Mouse (Mus musculus) Patski (cell line): Measurements from ENCODE around the gene Klhdc9. TPM values are rescaled to one million over a fixed set of nuclear protein-coding genes. Genes with fewer than 3 reads are reported as not detected.

Source experiments
- ATAC-seq: fragments of 100-300 bp; one replicate; pipeline ENCODE4 v1.8.0; 2021
- CTCF ChIA-PET: fragments of 350-600 bp; sonication (Branson Sonifier 250); formaldehyde crosslinking; loops from one replicate; lab custom pipeline; 2022; ENCODE audit warnings: inconsistent platforms; lab: Charles Lee
- POLR2A ChIA-PET: fragments of 350-600 bp; sonication (Branson Sonifier 250); formaldehyde crosslinking; loops from one replicate; lab custom pipeline; 2022; ENCODE audit warnings: antibody characterized with exemption, inconsistent platforms; lab: Charles Lee
- DNase-seq: peaks from one replicate; pipeline ENCODE4 v3.0.0-alpha.2; 2011; ENCODE audit warnings: low read depth, low spot score
- H3K27me3 ChIP-seq: fragments of 371-371 bp; one replicate; pipeline ENCODE4 v1.5.1; 2021
- CTCF ChIP-seq: fragments of 100-300 bp; IDR thresholded peaks from one replicate; pipeline ENCODE4 v1.5.1; 2021
- in situ Hi-C: fragments of 300-500 bp; cut with MboI; formaldehyde crosslinking; loops from 3 replicates; pipeline ENCODE4 v1.11.1; 2018; ENCODE audit warnings: low pct_unique_long_range_greater_than_20kb, mixed read lengths
- polyA plus RNA-seq: library from polyadenylated mRNA; unstranded; gene quantifications from one replicate; pipeline ENCODE4 v1.2.3, GENCODE M21; 2021

The Klhdc9 gene
- polyA plus RNA-seq, 1 experiment from 2014 or later, result not detected

- ATAC-seq, result peak; percentile 54
- H3K27me3 ChIP-seq, result no peaks in the 10 kb centered on the region
- in situ Hi-C loops, result loop anchor here (5.0 kb wide), 1 partner anchor 35 kb away; no protein-coding TSS in a partner anchor
- no peak for DNase-seq
- ChIA-PET POLR2A (interaction anchor here (1.8 kb wide), 1 partner anchor 36 kb away, joined by 6 read pairs; no protein-coding TSS in a partner anchor), CTCF (interaction anchor here (0.9 to 5.4 kb wide), 4 partner anchors 10 to 148 kb away, joined by 3 to 37 read pairs (median 4); no protein-coding TSS in a partner anchor)
- no peak for TF ChIP-seq CTCF
These were observed 38.6 kb downstream of the Klhdc9 start for GRCm38 (mm10) chr1:171322012-171322411.

- TF ChIP-seq CTCF, result peak; percentile 55
- ChIA-PET CTCF (interaction anchor here (0.8 to 5.4 kb wide), 5 partner anchors 11 to 148 kb away, joined by 3 to 37 read pairs (median 4); no protein-coding TSS in a partner anchor), POLR2A (interaction anchor here (0.6 to 1.8 kb wide), 2 partner anchors 37 to 203 kb away, joined by 3 to 6 read pairs; no protein-coding TSS in a partner anchor)
- DNase-seq (no peak), ATAC-seq (no peak)
- no peaks in the 10 kb centered on the region for H3K27me3 ChIP-seq
- in situ Hi-C loops, result loop anchor here (5.0 kb wide), 1 partner anchor 36 kb away; no protein-coding TSS in a partner anchor
These were observed 39.2 kb downstream of the Klhdc9 start for GRCm38 (mm10) chr1:171321415-171321814.

- TF ChIP-seq CTCF, result no peak
- POLR2A ChIA-PET, result no interaction called here
- no peak for ATAC-seq
- in situ Hi-C loops, result loop anchor here (5.0 kb wide), 1 partner anchor 37 kb away; no protein-coding TSS in a partner anchor
- no peaks in the 10 kb centered on the region for H3K27me3 ChIP-seq
- DNase-seq, result no peak
- CTCF ChIA-PET, result interaction anchor here (1.7 to 1.9 kb wide), 2 partner anchors 11 to 38 kb away, joined by 7 to 8 read pairs; no protein-coding TSS in a partner anchor
These were observed 40.4 kb downstream of the Klhdc9 start for GRCm38 (mm10) chr1:171320151-171320550.

- in situ Hi-C loops, result loop anchor here (5.0 kb wide), 1 partner anchor 38 kb away; no protein-coding TSS in a partner anchor
- ChIA-PET POLR2A (no interaction called here), CTCF (interaction anchor here (1.7 to 1.9 kb wide), 2 partner anchors 11 to 38 kb away, joined by 7 to 8 read pairs; no protein-coding TSS in a partner anchor)
- DNase-seq (no peak), ATAC-seq (no peak)
- no peak for TF ChIP-seq CTCF
- no peaks in the 10 kb centered on the region for H3K27me3 ChIP-seq
These were observed 40.9 kb downstream of the Klhdc9 start for GRCm38 (mm10) chr1:171319748-171320147.

- in situ Hi-C loops, result no loop called here
- ChIA-PET POLR2A (interaction anchor here (2.0 kb wide), 1 partner anchor 15 kb away, joined by 4 read pairs; no protein-coding TSS in a partner anchor), CTCF (interaction anchor here (1.5 to 1.8 kb wide), 3 partner anchors 11 to 49 kb away, joined by 3 to 8 read pairs (median 3); partner anchors contain the start of gene Ufc1)
- ATAC-seq, result no peak
- H3K27me3 ChIP-seq, result no peaks in the 10 kb centered on the region
- DNase-seq, result no peak
- no peak for TF ChIP-seq CTCF
These were observed 51.3 kb downstream of the Klhdc9 start for GRCm38 (mm10) chr1:171309321-171309720.

Other genes with a start within 250 kb of the Klhdc9 start
- gene Cfap126, start 246.9 kb downstream of the Klhdc9 start, polyA plus RNA-seq, result 1.6 TPM
- gene Sdhc, start 210.2 kb downstream of the Klhdc9 start, polyA plus RNA-seq, result 445 TPM
- gene Mpz, start 210.1 kb downstream of the Klhdc9 start, polyA plus RNA-seq, result 0.06 TPM
- gene Pcp4l1, start 164.5 kb downstream of the Klhdc9 start, polyA plus RNA-seq, result 0.08 TPM
- 0.54 TPM for gene Nr1i3, start 146.8 kb downstream of the Klhdc9 start, polyA plus RNA-seq
- 65.5 TPM for gene Tomm40l, start 138.3 kb downstream of the Klhdc9 start, polyA plus RNA-seq
- gene Apoa2, start 135.7 kb downstream of the Klhdc9 start, polyA plus RNA-seq, result not detected
- 0.49 TPM for gene Fcer1g, start 126.4 kb downstream of the Klhdc9 start, polyA plus RNA-seq
- 21.8 TPM for gene Adamts4, start 110.4 kb downstream of the Klhdc9 start, polyA plus RNA-seq
- 436 TPM for gene Ndufs2, start 109.4 kb downstream of the Klhdc9 start, polyA plus RNA-seq
- gene B4galt3, start 90.5 kb downstream of the Klhdc9 start, polyA plus RNA-seq, result 57.5 TPM
- gene Ppox, start 79.6 kb downstream of the Klhdc9 start, polyA plus RNA-seq, result 41.9 TPM
- 64.9 TPM for gene Usp21, start 72.8 kb downstream of the Klhdc9 start, polyA plus RNA-seq
- 117 TPM for gene Ufc1, start 65.8 kb downstream of the Klhdc9 start, polyA plus RNA-seq
- gene Dedd, start 31.7 kb downstream of the Klhdc9 start, polyA plus RNA-seq, result 55.0 TPM
- gene Nit1, start 15.2 kb downstream of the Klhdc9 start, polyA plus RNA-seq, result 74.1 TPM
- gene Pfdn2, start 15.1 kb downstream of the Klhdc9 start, polyA plus RNA-seq, result 164 TPM
- gene Nectin4, start 9.3 kb upstream of the Klhdc9 start, polyA plus RNA-seq, result 0.04 TPM
- gene Arhgap30, start 28.2 kb upstream of the Klhdc9 start, polyA plus RNA-seq, result not detected
- 106 TPM for gene Usf1, start 50.5 kb upstream of the Klhdc9 start, polyA plus RNA-seq
- 1.2 TPM for gene Tstd1, start 58.1 kb upstream of the Klhdc9 start, polyA plus RNA-seq
- gene F11r, start 76.7 kb upstream of the Klhdc9 start, polyA plus RNA-seq, result 33.8 TPM
- 5.5 TPM for gene Alyref2, start 142.7 kb upstream of the Klhdc9 start, polyA plus RNA-seq
- 1.0 TPM for gene Itln1, start 174.5 kb upstream of the Klhdc9 start, polyA plus RNA-seq
- not detected for gene Cd244a, start 198.4 kb upstream of the Klhdc9 start, polyA plus RNA-seq
- not detected for gene Ly9, start 246.6 kb upstream of the Klhdc9 start, polyA plus RNA-seq